Mouse (Mus musculus) hindbrain, embryonic 16.5 days (tissue): ENCODE measurements around the gene Gm20816. TPM values are rescaled to one million over a fixed set of nuclear protein-coding genes. Genes with fewer than 3 reads are reported as not detected.
"Not testable (repeated sequence)": the region's sequence is repeated elsewhere in the genome, so short reads cannot be mapped to it uniquely, and the experiment has no call there.

Experiments
- ATAC-seq: fragments of 200-750 bp; cut with Nextera tagmentation; 2 replicates; pipeline ENCODE4 v1.8.0; 2017; ENCODE audit warnings: moderate TSS enrichment, moderate library complexity
- H3K27ac ChIP-seq: fragments of 300-500 bp; sonication (generic); 2 replicates; pipeline ENCODE4 v1.5.1; 2014; ENCODE audit warnings: low read depth, mild to moderate bottlenecking, control low read depth, low read length, moderate library complexity
- H3K27me3 ChIP-seq: fragments of 300-500 bp; sonication (generic); replicated peaks from 2 replicates; pipeline ENCODE4 v1.6.1; 2014; ENCODE audit warnings: low read length; ENCODE audit not compliant: control insufficient read depth, insufficient read depth
- H3K36me3 ChIP-seq: fragments of 300-500 bp; sonication (generic); 2 replicates; pipeline ENCODE4 v1.6.1; 2014; ENCODE audit warnings: mild to moderate bottlenecking, low read length, moderate library complexity, mixed read lengths; ENCODE audit not compliant: control insufficient read depth, insufficient read depth
- H3K4me1 ChIP-seq: fragments of 300-500 bp; sonication (generic); 2 replicates; pipeline ENCODE4 v1.6.1; 2014; ENCODE audit warnings: low read depth, low read length; ENCODE audit not compliant: control insufficient read depth, insufficient read depth
- H3K4me2 ChIP-seq: fragments of 300-500 bp; sonication (generic); 2 replicates; pipeline ENCODE4 v1.6.1; 2014; ENCODE audit warnings: mild to moderate bottlenecking, low read length, control low read depth, moderate library complexity
- H3K4me3 ChIP-seq: fragments of 300-500 bp; sonication (generic); 2 replicates; pipeline ENCODE4 v1.5.1; 2014; ENCODE audit warnings: mild to moderate bottlenecking, low read length, control low read depth, moderate library complexity
- H3K9ac ChIP-seq: fragments of 300-500 bp; sonication (generic); 2 replicates; pipeline ENCODE4 v1.6.1; 2014; ENCODE audit warnings: low read depth, mild to moderate bottlenecking, control low read depth, low read length, moderate library complexity
- H3K9me3 ChIP-seq: fragments of 300-500 bp; sonication (generic); 2 replicates; pipeline ENCODE4 v1.6.1; 2014; ENCODE audit warnings: mild to moderate bottlenecking, low read length, moderate library complexity; ENCODE audit not compliant: control insufficient read depth
- WGBS: fragments of 180-500 bp; shearing (Covaris S2); extraction: QIAGEN DNeasy Blood & Tissue Kit; methylation state at CpG from one replicate; pipeline ENCODE4 v1.1.7; 2014; 5-methylcytosine and 5-hydroxymethylcytosine counted together
- polyA plus RNA-seq: library from polyadenylated mRNA; unstranded; fragments of >200 nt; fragmentation: Nextera tagmentation; extraction: Ambion mirVana; gene quantifications from 2 replicates; pipeline ENCODE4 v1.2.1, GENCODE M21; 2015

The Gm20816 gene
- not detected in 2 replicates for polyA plus RNA-seq

GRCm38 (mm10) chrY:68537655-68538054, at the start of gene Gm20816:
Gene Gm20816, plus strand, starts transcription at chrY:68537955.
- ATAC-seq, H3K4me3 ChIP-seq, H3K36me3 ChIP-seq, H3K9ac ChIP-seq, H3K9me3 ChIP-seq, H3K4me2 ChIP-seq, H3K4me1 ChIP-seq, H3K27me3 ChIP-seq, H3K27ac ChIP-seq: not testable (repeated sequence)
- WGBS = no CpG with 5 or more reads among the region's 3 CpGs

Other genes with a start within 250 kb of the Gm20816 start
- not detected in 2 replicates for gene Gm20937, start 243.1 kb upstream of the Gm20816 start, polyA plus RNA-seq